Mouse (Mus musculus) urinary bladder, adult 18-20 months (tissue): Measurements from ENCODE around the gene Cntfr.

Experiments
- DNase-seq, 2 experiments: peaks; one replicate each; pipeline ENCODE4 v3.0.0; 2022; ENCODE audit warnings: low spot score in 2 of 2, mixed read lengths in 2 of 2

The Cntfr gene

GRCm38 (mm10) chr4:41679291-41679690, 17.6 kb downstream of the Cntfr start:
- no peak for DNase-seq

- no peak for DNase-seq
Observed at GRCm38 (mm10) chr4:41678863-41679262, 18.0 kb downstream of the Cntfr start.

- DNase-seq: no peak
Observed at GRCm38 (mm10) chr4:41677006-41677629, 19.8 kb downstream of the Cntfr start.

GRCm38 (mm10) chr4:41676248-41677005, 20.5 kb downstream of the Cntfr start:
- DNase-seq: no peak

- DNase-seq: no peak
Observed at GRCm38 (mm10) chr4:41673186-41673585, 23.7 kb downstream of the Cntfr start.

GRCm38 (mm10) chr4:41672522-41672963, 24.3 kb downstream of the Cntfr start:
- DNase-seq: no peak

GRCm38 (mm10) chr4:41671963-41672480, 24.9 kb downstream of the Cntfr start:
- DNase-seq: no peak

- DNase-seq: no peak
Observed at GRCm38 (mm10) chr4:41671500-41671899, 25.4 kb downstream of the Cntfr start.

- DNase-seq: no peak
Observed at GRCm38 (mm10) chr4:41670836-41671235, 26.1 kb downstream of the Cntfr start.

GRCm38 (mm10) chr4:41666646-41667045, 30.2 kb downstream of the Cntfr start:
- no peak for DNase-seq

- no peak for DNase-seq
Observed at GRCm38 (mm10) chr4:41665009-41665675, 31.7 kb downstream of the Cntfr start.

- DNase-seq: no peak
Observed at GRCm38 (mm10) chr4:41664533-41664932, 32.4 kb downstream of the Cntfr start.

- DNase-seq: no peak
Observed at GRCm38 (mm10) chr4:41663614-41664013, 33.3 kb downstream of the Cntfr start.

GRCm38 (mm10) chr4:41662723-41663122, 34.2 kb downstream of the Cntfr start:
- no peak for DNase-seq

GRCm38 (mm10) chr4:41660851-41661430, 35.9 kb downstream of the Cntfr start:
- no peak for DNase-seq

- no peak for DNase-seq
Observed at GRCm38 (mm10) chr4:41659556-41659955, 37.3 kb downstream of the Cntfr start.

GRCm38 (mm10) chr4:41658566-41659384, 38.1 kb downstream of the Cntfr start:
- DNase-seq: no peak

GRCm38 (mm10) chr4:41655525-41655924, 41.4 kb downstream of the Cntfr start:
- DNase-seq: no peak

GRCm38 (mm10) chr4:41654217-41654616, 42.7 kb downstream of the Cntfr start:
- DNase-seq: no peak

- DNase-seq: no peak
Observed at GRCm38 (mm10) chr4:41653730-41654129, 43.2 kb downstream of the Cntfr start.

- peak in 1 of 2 experiments; percentile 66 for DNase-seq
Observed at GRCm38 (mm10) chr4:41653296-41653695, 43.6 kb downstream of the Cntfr start.
